Mouse (Mus musculus) liver, adult 2 months (tissue): Measurements from ENCODE around the gene Il31.

Experiments
- CTCF ChIP-seq: fragments of 200-500 bp; IDR thresholded peaks from 2 replicates; pipeline ENCODE4 v1.5.1; 2011; ENCODE audit warnings: low read depth, low read length, control low read depth
- POLR2A ChIP-seq: fragments of 200-500 bp; IDR thresholded peaks from 2 replicates; pipeline ENCODE4 v1.6.1; 2011; ENCODE audit warnings: low read length, control low read depth; ENCODE audit not compliant: insufficient read depth; ENCODE audit errors: extremely low read depth

DNA sequence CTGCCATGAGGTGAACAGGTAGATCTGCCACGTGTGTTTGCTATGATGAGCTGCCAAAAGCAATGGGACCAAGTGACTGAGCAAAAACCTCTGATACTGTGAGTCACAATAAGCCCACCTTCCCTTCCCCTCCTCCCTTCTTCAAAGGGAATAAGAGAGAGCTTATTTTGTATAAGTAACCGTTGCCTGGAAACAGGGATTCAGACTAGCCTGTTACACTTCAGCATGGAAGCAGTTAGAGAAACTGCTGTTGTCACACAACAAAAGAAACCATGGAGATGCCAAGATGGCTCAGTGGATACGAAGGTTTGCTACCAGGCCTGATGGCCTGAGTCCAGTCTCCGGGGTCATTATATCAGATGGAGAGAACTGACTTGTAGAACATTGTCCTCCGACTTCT is 15.5 kb downstream of the Il31 start:
- TF ChIP-seq CTCF (no peak), POLR2A (no peak)
